Mouse (Mus musculus) ovary, adult 18-20 months (tissue): ENCODE measurements at regions not wholly inside any gene's neighbourhood (a gene's known extent, or its start where the extent isn't known, plus 50 kb on each side); places are given as distances from the start of the nearest gene placed in this dataset.

ENCODE experiments used
- DNase-seq: peaks from one replicate; pipeline ENCODE4 v3.0.0; 2022; ENCODE audit warnings: low spot score, mixed read lengths

DNA sequence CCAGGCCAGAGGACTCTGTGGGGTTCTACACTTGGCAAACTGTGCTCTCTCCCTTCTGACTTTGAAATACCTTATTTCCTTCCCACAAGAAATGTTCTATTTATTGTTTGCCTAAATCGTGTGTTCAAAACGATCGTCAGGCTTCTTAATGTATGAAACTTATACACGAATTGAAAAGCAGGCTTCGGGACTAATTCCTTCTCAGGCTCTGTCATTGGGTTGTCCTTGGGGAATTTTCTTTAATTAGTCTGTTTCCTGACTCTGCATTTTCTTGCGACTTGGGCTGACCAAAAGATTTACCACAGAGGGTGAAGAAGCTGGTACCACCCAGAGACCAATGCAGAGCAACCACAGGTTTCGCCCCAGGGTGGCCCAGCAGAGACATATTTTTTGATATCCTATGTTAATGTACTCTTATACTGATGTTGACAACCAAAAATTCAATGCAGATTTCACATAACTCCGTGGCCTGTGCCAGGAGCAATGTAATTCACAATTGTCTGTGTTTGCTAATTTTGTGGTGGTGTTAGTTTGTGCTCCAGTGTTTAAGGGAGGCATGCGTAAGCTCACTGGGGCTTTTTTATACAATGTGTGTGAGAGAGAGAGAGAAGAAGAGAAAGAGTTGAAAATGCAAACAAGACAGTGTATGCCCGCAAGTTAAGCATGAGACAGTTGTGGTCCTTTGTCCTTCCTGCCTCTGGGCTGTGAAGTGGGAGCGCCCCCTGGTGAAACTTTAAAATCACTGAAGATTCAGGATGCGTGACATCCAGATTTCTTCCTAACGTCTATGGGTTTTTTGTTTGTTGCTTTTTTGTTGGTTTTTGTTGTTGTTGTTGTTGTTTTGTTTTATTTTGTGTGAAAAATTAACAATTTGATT lies 452.7 kb downstream of the Sox2 start:
- no peak for DNase-seq

DNA sequence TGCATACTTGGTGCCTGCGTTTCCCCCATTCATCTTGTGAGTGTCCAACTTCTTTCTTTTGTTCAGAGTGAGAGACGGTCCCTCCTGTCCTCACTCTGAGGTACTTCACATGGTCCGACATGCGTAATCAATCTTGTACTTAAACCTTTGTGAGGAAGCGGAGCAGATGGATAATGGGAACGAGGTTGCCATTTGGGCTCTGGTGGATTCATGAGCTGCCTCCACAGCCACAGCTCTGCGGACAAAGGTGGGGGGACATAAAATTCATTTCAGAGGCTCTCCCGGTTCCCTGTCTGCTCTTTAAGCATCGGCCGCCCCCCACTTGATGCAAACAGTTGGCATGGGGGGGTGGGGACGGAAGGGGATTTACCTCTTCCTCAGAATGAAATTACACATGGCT lies 454.7 kb downstream of the Sox2 start:
- no peak for DNase-seq

DNA sequence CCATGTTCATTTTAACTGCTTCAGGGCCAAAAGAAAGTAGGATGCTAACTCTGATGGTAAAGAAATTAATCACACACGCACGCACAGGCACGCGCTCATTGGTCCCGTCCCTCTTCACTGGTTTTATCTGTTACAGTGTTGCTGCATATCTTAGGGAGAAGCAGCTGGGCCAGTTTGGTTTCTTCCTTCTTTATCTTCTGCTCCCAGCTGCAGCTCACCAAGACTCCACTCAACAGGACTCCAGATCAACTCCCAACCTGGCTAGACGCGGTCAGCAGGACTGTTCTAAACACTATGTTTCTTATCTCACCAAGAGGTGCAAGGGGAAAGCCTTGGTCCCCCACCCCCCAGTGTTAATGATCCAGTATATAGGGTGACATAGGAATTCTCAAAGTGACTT lies 455.9 kb downstream of the Sox2 start:
- DNase-seq, result no peak

DNA sequence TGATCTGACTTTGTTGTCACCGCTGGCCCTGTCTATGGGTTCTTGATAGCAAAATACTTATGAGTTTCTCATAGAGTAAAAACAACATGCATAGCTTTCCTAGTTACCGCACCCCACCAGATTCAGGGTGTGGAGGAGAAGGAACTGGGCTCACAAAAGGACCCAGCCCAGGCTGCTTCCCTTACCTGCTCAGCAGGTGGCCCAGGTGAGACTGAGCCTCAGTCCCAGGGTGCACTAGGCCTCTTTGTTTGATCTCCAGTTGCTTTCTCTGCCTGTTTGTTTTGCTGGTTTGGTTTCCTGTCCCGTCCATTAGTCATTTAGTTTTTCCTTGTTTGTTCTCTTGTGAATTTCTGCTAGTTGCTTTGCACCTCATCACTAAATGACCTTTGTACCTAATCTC lies 483.3 kb downstream of the Sox2 start:
- no peak for DNase-seq

DNA sequence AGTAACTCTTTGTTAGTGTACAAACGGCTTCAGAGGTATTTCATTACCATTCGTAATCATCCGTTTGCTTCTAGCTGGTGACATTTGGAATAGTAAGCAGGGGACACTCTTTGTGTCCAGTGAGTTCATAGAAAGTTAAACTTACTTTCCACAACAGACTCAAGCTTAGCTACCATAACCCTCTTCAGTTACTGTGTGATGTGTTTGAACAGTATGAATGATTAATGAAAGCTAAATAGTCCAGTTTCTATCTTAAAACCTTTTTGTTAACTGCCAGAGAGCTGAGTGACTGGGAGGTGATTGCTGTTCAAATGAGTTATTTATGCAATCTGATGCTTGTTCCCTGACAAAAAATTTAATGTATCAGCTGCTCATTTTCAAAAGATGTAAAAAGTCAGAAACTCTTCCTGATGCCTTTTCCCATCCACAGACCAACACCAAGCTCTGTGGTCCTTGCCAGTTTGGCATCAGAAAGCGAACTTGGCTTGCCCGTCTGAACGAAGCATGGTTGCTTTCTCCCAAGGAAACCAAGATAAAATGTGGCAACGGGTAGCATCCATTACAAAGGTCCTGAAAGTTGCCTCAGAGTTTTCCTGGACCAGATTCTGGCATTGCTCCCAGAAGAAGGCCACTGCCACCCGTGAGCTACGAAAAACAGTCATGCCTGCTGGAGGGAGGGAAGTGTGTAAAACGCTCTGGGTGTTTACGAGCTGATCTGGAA lies 491.5 kb downstream of the Sox2 start:
- DNase-seq, result no peak

DNA sequence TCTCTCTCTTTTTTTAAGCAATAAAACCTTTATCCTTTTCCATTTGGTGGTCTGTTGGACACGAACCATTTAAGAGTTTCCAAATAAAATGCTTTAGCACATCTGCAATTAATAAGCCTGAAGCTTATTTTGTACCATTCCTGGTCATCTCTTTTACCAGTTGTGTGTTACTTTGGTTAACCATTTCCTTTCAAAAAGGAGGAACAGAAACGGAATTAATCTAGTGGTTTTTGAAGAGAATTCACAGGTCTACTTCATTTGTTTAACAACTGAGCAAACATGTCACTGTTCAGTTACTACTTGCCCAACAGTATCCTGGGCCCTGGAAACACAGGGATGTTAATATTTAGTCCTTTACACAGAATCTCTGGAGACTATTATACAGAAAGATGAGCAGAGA lies 492.5 kb downstream of the Sox2 start:
- DNase-seq, result no peak

DNA sequence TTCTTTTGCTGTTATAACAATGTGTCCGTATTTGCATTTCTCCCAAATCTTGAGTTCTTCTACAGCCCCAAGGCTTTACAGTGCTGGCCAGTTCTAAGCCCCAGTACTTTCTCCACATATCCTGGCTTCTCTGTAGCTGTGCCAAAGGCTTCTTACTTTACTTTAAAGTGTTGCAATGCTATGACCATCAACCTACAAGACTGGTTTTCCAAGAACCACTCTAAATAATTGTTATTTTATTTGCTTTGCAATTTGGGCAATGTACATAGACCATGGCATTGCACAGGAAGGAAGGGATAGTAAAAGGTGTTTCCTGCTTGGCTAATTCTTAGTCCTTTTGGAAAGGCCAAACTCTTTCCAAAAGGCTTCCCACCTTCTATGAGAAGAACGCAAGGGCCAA lies 495.4 kb downstream of the Sox2 start:
- DNase-seq, result no peak

DNA sequence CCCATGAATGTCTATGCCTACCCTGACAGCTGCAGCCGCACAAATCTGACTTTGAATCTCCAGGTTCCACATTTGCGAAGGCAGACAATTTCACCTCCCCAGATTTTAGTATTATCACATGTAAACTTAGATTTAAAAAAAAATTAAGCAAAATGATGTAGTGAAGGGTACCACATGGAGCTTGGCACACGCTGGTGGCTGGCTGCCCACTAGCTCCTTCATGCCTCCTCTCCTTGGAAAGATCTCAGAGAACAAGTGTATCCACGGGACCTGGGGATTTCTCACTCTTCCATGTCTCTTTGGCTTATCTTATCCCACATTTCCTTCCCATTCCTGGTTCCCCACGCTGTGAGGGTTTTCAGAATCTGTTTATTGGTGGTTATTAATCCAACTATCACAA lies 496.5 kb downstream of the Sox2 start:
- DNase-seq, result no peak

DNA sequence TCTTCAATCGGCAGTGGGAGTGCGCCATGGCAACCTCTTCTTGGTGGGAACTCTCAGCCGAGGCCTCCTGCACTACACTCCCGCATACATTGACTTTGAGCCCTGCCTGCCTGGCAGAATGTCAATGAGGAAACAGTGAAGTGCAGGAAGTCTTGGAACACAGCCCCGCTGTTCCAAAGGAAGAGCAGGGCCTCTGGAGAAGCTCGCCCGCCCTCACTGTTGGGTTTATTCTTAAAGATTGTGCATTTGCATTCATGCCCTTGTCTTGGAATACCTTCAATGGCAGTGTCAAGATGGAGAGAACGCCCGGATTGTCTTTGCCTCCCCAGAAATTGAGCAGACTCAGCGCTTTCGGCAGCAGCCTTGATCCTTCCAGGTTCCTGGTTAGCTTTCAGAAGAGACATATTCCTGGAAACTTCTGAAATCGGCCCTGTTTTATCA lies 499.1 kb downstream of the Sox2 start:
- no peak for DNase-seq

DNA sequence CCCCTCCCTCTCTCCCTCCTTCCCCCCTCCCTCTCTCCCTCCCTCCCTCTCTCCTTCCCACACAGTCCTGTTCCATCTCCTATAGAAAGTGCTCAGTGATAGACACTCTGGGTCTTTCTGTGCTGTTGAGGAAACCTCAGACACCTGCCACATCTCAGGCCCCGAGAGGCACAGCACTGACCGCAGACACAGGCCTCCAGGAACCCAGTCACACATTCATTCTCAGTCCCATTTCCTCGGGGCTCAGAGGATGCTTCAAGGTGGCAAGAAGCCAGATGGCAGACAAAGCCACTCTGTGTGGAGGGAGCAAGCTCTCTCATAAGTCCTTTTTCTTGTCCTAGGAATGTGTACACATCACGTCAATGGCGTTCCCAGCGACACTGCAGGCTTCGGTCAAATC lies 502.0 kb downstream of the Sox2 start:
- no peak for DNase-seq

DNA sequence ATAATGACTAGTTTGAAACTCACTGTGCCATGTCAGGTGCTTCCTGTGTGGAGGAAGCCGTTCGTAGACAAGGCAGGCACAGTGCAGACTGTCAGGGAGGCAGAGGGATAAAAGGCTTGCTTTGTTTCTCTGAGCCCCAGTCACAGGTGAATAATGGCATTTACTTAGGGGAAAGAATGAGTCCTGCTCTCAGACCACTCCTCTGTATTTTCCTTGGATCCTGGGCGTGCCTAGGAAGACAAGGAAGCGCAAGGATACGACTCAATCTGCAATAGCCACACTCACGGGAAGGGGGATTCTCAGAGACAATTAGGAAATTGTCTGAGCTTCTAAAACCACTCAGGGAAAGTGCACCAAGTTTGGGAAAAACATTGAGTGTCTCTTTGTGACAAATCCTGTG lies 504.1 kb downstream of the Sox2 start:
- DNase-seq, result no peak

DNA sequence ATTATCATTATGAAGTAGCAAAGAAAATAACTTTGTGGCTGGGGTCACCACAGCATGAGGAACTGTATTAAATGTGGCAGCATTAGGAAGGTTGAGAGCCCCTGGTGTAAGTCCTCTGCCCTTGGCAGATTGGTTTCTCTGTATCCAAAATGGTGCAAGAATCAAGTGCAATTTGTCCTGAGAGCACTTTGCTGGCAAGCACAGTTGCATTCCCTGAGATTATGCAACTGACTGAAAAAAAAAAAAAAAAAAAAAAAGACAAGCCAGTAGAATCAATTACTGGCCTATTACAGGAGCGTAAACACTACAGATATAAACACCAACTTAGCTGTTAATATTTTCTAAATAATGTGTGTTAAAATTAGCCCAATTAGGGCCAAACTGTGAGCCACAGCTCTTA lies 518.5 kb downstream of the Sox2 start:
- DNase-seq, result no peak

DNA sequence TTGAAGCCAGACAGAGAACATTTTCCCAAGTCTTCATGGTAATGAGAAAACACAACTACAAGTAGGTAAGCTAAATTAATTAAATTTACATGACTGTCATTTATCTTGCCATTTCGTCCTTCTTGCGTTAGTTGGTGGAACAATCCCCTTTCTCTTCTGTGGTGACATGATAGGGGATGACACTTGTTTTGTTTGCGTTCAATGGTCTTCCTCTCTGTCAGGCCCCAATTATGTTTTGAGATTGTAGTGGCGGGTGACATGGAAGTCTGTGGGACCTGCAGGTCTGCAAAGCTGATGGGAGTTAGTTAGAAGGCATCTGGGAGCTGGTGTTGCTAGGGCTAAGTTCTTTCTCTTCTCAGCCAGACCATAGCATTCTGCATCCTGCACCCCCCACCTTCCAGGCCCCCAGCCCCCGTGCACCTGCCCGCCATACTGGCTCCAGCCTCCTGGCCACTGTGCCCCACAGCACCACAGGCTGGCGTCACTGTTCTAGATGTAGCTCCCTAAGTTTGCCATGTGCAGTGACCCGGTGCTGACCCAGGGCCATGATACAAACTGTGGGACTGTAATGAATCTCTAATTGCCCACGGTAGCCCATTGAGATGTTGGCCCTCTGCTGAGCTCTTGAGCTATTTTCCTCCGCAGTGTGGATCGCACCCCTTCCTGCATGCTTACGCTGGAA lies 528.7 kb downstream of the Sox2 start:
- DNase-seq, result no peak

DNA sequence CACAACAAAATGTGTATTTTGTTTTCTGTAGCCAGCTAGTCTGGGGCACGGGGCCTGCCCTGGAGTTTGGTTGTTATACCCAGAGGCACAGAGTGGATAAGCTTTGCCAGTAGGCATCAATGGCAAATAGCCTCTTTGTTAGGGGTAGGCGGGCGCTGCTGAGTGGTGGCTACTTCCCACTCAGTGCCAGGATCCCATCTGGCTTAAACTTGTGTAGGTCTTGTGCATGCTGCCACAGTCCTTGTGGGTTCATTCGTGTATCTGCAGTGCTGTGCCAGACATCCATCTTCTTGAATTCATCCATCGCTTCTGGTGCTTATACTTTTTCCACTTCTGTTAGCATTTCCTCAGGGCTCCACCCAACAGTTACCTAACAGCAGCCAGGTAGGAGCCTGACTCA lies 545.4 kb upstream of the Atp11b start:
- no peak for DNase-seq

DNA sequence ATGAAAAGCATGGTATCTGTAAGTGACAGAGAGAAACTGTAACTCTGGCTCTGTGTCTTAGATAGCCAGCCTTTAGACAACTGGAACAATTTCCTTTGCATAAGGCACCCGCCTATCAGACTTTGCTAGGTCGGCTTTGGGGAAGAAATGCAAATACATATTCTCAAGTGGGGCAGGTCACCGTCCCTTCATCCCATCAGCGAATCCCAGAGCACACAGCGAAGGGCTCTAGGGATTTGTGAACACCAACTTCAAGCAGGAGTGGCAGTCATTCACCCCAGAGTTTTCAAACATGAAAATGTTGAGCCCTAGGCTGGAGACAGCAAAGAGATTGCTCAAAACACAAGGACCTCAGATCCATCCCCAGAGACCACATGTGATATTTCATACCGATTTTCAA lies 534.5 kb upstream of the Atp11b start:
- DNase-seq, result no peak

DNA sequence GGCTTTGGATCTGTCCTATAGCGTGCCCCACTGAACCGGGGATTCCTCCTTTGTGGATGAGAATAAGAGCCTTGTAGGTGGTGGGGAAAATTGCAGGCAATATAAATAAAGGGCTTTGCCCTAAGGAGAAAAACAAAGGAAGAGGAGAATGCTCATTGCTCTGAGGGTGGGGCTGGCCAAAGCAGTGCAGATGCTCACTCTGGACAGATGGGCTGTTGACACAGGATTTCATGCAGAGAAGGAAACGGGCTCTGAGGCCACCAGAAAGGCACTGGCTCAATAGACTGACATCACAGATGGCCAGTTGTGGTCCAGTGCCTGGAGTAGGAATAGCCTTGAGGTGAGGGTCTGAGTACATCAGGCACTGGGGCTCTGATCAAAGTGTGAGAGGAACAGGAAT lies 532.7 kb upstream of the Atp11b start:
- no peak for DNase-seq

DNA sequence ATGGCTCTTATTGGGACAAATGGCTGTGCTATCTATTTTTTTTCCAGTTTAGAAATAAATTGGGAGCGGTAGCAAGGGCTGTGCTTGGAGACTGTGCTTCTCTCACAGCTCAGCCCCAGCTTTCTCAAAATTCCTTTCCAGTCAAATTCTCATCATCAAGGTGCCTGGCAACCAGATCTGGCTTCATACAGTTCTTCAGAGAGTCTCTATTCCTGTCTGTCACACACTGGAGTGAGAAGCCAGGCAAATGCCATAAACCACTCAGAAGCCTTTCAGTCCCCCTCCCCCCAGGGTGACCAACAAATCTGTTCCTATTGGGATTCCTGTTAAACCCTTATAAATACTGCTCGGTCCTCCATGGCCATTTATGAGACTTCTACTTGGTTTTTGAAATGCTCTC lies 531.7 kb upstream of the Atp11b start:
- DNase-seq, result no peak

DNA sequence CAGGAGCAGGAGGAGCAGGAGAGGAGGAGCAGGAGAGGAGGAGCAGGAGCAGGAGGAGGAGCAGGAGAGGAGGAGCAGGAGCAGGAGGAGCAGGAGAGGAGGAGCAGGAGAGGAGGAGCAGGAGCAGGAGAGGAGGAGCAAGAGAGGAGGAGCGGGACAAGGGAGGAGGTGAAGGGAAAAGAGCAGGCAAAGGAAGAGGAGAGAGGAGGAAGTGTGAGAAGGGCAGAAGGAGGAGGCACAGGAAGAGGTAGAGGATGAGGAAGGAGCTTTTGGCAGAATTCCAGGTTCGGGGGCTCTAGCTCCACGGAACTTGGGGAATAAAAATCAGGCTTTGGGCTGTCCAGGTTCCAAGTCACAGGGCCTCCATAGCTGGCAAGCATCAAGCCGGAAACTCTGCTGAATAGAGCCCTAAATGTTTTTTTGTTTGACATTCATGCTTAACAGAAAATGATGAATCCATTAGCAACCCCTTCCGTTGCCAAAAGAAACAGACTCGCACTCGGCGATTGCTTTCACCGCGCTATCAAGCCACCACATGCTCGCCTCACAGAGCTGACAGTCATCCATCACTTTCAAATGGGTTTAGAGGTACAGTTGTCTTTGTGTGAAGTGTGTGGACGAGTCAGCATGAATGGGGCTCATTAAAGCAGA lies 528.7 kb upstream of the Atp11b start:
- no peak for DNase-seq

DNA sequence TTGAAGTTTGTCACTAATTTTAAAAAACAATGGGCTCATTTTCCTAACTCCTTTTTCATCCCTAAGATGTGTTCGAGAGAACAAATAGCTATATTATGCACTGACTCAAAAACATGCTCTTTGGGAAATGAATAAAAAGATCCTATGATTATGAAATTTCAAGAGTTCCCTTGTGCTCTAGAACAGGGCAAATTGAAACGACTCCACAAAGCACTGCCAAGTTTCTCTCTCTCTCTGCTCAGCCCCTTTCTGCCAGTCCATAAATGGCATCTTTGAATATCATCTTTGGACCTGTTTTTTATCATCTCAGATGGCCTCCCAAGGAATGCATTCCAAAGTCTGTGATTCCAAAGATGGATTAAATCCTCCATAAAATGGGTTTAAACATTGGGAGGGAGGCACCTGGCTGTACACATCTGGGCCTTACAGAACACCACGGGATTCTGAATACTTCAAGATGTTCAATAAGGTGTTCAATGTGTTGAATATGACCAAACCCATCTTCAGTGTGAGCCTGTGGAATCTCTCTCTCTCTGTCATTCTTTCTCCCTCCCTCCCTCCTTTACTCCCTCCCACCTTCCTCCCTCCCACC lies 528.0 kb upstream of the Atp11b start:
- no peak for DNase-seq

DNA sequence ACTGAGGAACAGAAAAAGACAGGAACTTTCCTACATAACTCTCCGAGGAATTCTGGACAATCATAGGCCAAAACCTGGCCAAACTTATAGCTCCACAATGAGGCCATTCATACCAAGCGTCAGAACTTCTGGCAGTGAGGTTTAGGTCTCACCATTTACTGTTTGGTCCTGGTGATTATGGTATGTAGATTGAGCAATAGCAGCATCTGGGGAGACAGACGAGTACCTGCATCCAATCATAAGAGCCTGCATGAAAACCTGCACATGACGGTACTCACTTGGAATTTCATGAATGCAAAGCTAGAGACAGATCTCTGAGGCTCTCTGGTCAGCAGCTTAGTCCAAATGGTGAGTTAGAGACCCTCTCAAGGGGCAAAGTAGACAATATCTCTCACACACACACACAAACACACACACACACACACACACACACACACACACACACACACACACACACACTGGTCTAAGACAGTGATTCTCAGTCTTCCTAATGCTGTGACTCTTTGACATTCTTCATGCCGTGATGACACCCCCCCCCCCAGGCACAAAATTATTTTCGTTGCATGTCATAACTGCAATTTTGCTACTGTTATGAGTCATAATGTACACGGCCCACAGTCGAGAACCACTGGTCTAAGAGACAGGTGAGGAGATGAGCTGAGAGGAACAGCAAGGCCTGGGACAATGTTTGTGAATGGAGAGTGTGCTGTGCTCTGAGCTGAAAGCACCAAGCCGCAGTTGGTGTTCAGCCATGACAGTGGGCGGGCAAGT lies 522.6 kb upstream of the Atp11b start:
- no peak for DNase-seq

DNA sequence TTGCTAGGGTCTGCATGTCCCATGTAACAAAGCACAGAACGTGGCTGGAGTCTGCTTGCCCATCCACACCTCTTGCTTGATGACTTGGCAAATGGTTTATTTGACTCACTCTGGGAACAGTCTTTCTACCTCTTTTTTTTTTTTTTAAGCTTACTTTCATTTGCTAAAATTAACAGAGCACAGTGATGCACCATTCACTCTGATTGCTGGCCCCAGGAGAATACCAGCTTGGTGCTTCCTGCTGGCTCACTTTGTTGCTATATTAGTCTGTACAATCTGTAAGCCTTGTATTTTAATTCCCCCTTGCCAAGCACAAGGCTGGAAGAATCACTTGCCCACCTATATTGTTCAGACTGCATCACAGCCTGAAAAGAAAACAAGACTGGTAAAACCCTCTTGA lies 521.4 kb upstream of the Atp11b start:
- no peak for DNase-seq
